Mouse (Mus musculus) liver, adult 2 months (tissue): ENCODE measurements around the gene Wdr19.

Experiments
- CTCF ChIP-seq: fragments of 200-500 bp; IDR thresholded peaks from 2 replicates; pipeline ENCODE4 v1.5.1; 2011; ENCODE audit warnings: low read depth, low read length, control low read depth
- POLR2A ChIP-seq: fragments of 200-500 bp; IDR thresholded peaks from 2 replicates; pipeline ENCODE4 v1.6.1; 2011; ENCODE audit warnings: low read length, control low read depth; ENCODE audit not compliant: insufficient read depth; ENCODE audit errors: extremely low read depth

- TF ChIP-seq CTCF (peak; percentile 45; the same call in 1 of the 2 replicates), POLR2A (no peak)
Measured at GRCm38 (mm10) chr5:65284171-65284570, 84.7 kb downstream of the Wdr19 start.
